Mouse (Mus musculus): ENCODE results near the gene Ccdc40.
"Not testable (repeated sequence)": the region's sequence is repeated elsewhere in the genome, so short reads cannot be mapped to it uniquely, and the experiment has no call there.

The Ccdc40 gene

GRCm38 (mm10) chr11:119287207-119287992 lies 59.0 kb downstream of the Ccdc40 start:
- no peak for DNase-seq

DNA sequence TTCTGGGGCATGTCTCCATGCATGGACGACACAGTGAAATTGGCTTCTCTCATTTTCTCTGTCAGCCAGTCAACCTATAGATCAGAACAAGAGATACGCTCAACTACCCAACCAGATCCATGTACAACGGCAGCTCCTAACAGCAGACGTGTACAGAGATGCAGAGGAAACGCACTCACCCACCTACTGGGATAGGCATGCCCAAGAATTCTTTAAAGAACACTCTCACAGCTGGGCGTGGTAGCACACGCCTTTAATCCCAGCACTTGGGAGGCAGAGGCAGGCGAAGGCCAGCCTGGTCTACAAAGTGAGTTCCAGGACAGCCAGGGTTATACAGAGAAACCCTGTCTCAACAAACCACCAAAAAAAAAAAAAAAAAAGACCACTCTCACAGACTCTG lies 64.5 kb downstream of the Ccdc40 start:
- DNase-seq: not testable (repeated sequence)

DNA sequence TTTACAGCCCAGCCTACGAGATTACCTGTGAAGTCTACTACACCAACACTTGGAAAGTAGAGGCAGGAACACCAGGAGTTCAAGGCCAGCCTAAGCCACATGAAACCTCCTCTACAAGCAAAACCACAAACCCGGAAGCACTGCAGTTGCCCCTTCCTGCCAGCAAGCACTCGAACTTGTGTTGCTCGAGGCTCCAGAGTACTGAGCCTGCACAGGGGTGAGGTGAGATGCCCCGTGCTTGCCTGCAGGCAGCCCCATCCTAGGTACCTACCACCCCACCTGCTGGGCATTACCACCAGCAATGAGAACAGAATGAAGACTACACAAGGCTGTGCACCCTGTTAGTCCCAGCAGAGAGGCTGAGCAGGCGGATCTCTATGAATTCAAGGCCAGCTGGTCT lies 69.6 kb downstream of the Ccdc40 start:
- DNase-seq: no peak

GRCm38 (mm10) chr11:119298917-119299316 lies 70.5 kb downstream of the Ccdc40 start:
- no peak for DNase-seq

DNA sequence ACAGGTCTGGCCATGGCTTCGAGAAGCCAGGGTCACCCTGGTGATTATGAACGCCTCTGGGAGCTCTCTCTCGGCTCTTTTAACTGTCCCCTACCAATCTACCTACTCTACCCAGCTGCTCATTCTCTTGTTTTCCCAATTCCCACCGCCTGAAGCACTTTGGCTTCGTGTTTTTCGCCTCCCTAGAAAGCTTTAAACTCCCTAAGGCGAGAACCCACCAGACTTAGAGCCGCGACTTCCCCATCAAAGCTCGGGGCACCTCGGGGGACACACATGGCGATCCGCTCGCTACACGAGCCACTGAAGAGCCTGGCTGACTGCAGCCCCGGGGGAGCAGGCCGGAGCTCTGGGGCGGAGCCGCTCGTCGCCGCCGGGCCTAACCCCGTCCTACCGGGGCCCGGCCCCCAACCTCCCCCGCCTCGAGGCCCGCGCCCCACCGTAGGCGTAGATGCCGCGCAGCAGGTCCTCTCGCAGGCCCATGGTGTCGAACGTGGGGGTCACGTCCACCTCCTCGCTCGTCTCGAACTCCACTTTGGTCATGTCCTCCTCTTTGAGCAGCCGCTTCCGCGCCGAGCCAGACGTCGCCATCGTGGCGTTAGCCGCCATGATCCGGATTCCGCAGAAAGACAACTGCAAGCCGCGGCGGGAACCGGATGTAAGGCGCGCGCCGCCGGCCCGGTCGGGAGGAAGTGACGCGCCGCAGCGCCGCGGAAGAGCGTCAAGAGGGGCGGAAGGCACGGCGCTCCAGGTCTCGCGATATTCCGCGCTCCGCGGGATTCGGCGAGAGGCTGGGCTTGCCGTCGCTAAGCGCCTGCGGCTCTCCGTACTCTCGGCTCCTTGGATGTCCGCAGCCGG lies 71.2 kb downstream of the Ccdc40 start, which contains the start of gene Eif4a3:
Gene Eif4a3 (minus strand): TSS at position 699 of the 855 bp plus-strand sequence.
- peak; percentile 93 to 95 for DNase-seq

DNA sequence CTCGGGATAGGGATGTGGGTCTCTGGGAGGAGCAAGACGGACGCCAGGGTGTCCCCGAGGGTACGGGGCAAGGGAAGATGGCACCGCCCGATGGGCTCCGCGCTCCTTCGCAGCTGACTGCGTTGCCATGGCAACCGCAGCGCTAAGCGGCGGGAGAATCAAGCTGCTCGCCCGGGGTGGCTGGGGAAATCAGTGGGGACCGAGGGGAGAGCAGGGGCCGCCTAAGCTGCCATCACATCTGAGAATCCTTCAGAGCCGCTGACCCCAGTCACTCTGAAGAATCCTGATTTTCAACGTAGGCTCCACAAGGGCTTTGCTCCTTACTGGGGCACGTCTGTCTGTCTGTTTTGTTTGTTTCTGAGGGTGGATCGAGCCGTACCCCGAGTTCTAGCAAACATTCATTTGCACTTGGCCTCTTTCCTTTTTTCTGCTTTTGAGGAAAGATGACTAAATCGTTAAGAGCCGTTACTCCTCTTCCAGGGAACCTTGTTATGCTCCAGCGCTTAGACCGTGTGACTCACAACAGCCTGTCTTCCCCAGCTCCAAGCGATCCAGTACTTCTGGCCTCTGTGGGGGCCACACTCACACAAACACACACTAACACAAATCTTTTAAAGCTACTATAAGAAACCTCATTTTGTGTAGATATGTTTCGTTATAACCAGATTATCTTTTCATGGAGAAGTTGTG lies 72.0 kb downstream of the Ccdc40 start:
- no peak for DNase-seq

- DNase-seq: no peak
Observed at GRCm38 (mm10) chr11:119300986-119301385, 72.6 kb downstream of the Ccdc40 start.

DNA sequence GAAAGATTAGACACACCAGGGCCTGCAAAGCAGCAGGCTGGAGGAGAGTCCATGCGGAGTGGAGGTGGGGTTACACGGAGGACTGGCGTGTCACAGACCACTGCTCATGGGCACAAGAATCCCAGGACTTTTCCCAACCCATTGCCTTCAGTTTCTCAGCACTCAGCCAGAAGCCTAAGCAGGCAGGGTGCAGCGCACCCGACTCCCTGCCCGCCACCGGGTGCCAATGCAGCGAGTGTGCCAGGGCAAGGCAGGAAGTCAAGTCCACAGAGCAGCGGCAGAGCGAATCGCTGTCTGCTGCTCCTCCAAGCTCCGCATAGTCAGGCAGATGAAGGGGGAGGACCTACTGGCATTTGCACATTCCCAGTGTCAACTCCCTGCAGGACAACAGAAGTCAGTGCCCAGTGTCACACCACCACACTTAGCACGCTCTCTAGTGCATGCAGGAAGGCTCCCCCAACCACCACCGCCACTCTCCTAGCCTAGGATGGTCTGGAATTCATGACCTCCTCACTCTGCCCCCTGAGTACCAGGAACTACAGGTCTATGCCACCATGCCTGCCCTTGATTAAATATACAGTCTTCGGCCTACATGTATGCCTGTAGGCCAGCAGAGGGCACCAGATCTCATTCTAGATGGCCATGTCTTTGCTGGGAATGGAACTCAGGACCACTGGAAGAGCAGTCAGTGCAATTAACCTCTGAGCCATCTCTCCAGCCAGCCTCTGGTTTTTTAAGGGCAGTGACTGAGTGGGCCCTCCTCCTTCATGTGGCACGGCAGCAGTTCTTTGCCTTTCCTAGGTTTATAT lies 76.7 kb downstream of the Ccdc40 start:
- peak in 1 of 2 experiments; percentile 17 for DNase-seq

DNA sequence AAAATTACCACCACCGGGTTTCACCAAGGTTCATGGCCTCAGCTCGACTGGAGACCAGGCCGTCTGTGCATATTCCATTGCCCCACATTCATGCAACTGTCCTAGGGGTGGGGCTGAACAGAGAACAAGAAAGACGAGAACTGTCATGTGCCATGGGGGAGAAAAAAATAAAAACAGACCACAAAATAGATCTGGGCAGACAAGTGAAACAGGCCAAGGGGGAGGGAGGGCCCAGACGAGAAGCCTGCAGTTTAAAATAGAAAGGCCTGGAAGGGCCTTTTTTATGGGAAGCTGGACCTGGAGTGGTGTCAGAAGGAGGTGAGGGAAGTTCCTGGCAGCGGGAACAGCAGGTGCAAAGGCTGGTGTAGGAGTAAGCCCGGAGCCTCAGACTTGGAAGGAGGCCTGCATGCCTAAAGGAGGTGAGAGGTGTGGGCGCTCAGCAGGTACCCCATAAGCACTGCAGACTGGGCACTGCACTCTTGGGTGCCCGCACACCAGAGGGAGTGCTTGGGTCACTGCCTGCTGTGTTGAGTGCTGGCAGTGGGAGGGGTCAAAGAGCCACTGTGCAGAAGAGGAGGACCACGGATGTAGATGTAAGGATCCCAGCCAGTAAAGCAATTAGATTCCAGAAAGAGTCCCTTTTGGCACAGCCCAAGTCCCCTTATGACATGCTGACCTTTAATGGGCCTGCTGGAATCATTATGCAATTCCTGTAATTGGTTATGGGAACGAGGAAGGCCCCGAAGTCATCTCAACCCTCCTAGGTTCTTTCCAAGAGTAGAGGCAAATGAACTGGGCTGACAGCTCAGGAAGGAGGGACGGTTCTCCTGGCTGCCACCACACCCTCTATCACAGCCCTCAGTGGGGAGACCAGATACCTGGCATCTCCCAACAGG lies 78.6 kb downstream of the Ccdc40 start:
- DNase-seq: no peak

GRCm38 (mm10) chr11:119307658-119307867 lies 79.2 kb downstream of the Ccdc40 start, which contains the start of gene Card14:
TSS of gene Card14 (plus strand) at chr11:119307768.
- DNase-seq: no peak

DNA sequence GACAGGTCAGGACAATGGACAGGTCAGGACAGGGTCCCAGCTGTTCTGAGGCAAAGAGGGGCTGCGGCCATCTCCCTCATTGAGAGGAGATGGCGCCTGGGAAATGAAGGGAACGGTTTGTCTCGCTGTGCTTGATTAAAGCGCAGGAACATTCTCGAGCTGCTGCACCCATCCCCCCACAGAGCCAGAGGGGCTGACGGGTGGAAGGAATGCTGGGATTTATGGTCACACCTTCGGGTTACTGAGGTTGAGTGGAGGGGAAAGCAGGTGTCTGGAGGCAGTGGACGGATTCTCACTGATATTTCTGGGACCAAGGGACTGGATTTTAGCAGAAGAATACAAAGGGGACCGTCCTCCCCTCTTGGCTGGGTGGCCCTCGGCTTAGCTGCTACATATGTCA lies 79.5 kb downstream of the Ccdc40 start:
- DNase-seq: no peak

DNA sequence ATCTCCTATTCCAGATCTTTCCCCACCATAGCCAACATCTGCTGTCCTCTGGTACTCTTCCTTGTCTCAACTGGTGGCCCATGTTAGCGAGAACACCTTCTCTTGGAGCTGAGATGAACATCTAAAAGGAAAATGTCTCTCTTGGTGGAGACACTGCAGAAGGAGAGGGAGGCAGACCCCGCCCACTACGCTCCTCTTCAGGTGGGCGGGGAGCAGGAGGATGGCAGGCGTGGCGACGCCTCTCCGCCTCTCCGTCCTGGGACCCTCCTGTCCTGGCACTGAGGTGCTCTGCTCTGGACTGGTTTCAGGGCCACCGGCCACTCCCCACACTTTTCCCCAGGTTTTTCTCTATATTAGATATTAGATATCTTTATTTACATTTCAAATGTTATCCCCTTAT lies 82.2 kb downstream of the Ccdc40 start:
- DNase-seq: no peak

DNA sequence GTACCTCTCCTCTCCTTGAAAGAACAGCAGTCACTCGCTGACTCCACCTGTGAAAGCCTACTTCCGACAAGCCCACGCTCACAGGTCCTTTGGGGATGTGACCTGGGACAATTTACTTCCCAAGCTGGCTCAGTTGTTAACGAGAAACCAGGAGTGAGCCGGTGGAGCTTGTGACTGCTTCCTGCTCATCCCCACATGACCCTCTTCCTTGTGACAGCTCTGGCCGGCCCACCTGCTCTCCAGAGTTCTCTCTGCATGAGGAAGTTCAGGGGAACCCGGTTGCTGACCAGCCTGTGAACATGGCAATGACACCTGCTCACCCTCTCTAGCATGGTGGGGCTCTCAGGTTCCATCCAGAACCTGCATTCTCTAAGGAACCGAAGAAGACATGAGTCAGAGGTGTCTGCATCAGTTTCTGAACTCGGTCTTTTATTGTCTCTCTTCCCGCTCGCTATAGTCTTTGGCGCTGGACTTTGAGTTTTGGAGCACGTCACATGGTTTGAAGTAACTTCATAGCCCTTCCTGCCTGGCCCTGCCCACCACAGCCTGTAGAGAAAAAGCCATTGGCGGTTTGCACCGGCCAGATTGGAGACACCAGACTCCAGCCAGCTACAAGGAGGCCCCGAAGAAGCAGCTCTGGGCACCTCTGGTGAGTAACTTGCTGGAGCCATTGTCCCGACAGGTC lies 86.0 kb downstream of the Ccdc40 start:
- no peak for DNase-seq

Measured in lung, adult 18-20 months (tissue).